ENCODE assay signal across 21 mouse cellular contexts in the genomic region with DNA sequence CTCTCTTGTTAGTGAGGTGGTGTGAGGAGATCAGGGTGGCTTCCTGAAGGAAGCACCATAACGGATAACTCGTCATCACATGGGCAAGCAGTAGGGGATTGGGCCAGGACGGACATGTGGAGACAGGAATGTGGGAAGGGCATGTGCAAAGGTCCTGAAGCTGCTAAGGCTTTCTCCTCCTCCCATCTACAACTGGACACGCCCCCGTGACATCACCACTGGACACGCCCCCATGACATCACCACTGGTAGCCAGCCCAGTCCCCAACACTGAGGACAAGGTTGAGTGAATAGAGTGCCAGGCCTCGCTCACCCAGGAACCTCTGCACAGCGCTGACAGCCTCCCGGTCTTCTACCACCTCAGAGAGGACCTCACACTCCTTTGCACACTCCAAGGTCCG. TPM values are rescaled to one million over a fixed set of nuclear protein-coding genes. Genes with fewer than 3 reads are reported as not detected.
DNase-seq lines count a peak whose midpoint lies in the region; ATAC-seq lines count a peak whose summit lies in the region.
"Had no signal": no experiment of that assay in that cellular context is flagged by ENCODE, and none has a peak within 500 bp of the region (broad histone marks: within the 10 kb centered on the region; RNA-seq: fewer than 3 reads in every experiment).

No protein-coding gene starts in this region.

- no peaks in the 10 kb centered on the region for H3K9me3 ChIP-seq in heart, embryonic 15.5 days (replicated peaks)
- no peaks in the 10 kb centered on the region for H3K9me3 ChIP-seq in midbrain, embryonic 12.5 days
- no peaks in the 10 kb centered on the region for H3K9me3 ChIP-seq in midbrain, embryonic 10.5 days (replicated peaks)
- no peaks in the 10 kb centered on the region for H3K9me3 ChIP-seq in forebrain, embryonic 12.5 days
- H3K9me3 ChIP-seq: limb, embryonic 15.5 days; midbrain, embryonic 13.5 days; neural tube, embryonic 12.5 days had no signal

- H3K36me3 ChIP-seq in heart, embryonic 15.5 days = no peaks in the 10 kb centered on the region
- no peaks in the 10 kb centered on the region for H3K36me3 ChIP-seq in midbrain, embryonic 12.5 days
- no peaks in the 10 kb centered on the region for H3K36me3 ChIP-seq in midbrain, embryonic 10.5 days
- no peaks in the 10 kb centered on the region for H3K36me3 ChIP-seq in forebrain, embryonic 12.5 days (replicated peaks)
- H3K36me3 ChIP-seq: limb, embryonic 15.5 days; midbrain, embryonic 13.5 days; neural tube, embryonic 12.5 days had no signal

- 0 out of 2 replicates have a peak, but pooled peaks have one; percentile 13 for ATAC-seq in heart, embryonic 15.5 days (replicated peaks; ENCODE audit: insufficient number of reproducible peaks, insufficient read depth, low FRiP score, low read depth)
- peak; percentile 29; the same call in 1 of the 2 replicates for ATAC-seq in midbrain, embryonic 12.5 days (ENCODE audit: low FRiP score, low read depth)
- peak; percentile 38 for ATAC-seq in megakaryocyte progenitor cell, adult 5-6 weeks (replicated peaks; ENCODE audit: poor library complexity)
- no peak for ATAC-seq in forebrain, embryonic 12.5 days (ENCODE audit: low FRiP score)
- ATAC-seq: CD4-positive, CD25-positive, alpha-beta regulatory T cell, adult 4 months; forebrain, embryonic 14.5 days; midbrain, embryonic 13.5 days; Patski had no signal

- 71% methylated on average over 10 of the region's 10 CpGs for WGBS in heart, embryonic 15.5 days
- 81% methylated on average over 10 of the region's 10 CpGs for WGBS in midbrain, embryonic 12.5 days
- WGBS in midbrain, embryonic 10.5 days = 88% methylated on average over 10 of the region's 10 CpGs
- 83% methylated on average over 10 of the region's 10 CpGs for WGBS in forebrain, embryonic 12.5 days

- 0 out of 2 replicates have a peak, but pooled peaks cover 3% of the 10 kb centered on the region for H3K4me1 ChIP-seq in heart, embryonic 15.5 days (replicated peaks)
- H3K4me1 ChIP-seq in midbrain, embryonic 12.5 days = no peaks in the 10 kb centered on the region
- peaks cover 9% of the 10 kb centered on the region; the same call in 1 of the 2 replicates for H3K4me1 ChIP-seq in midbrain, embryonic 10.5 days
- H3K4me1 ChIP-seq in forebrain, embryonic 12.5 days = no peaks in the 10 kb centered on the region; the same call in 1 of the 2 replicates
- H3K4me1 ChIP-seq: limb, embryonic 15.5 days had no signal

- intact Hi-C loops in heart, postnatal 25 days (cut with DNase I) = no loop called here
- intact Hi-C loops in gastrocnemius, postnatal 36 days (cut with DNase I) = no loop called here

- DNase-seq in heart, postnatal 25 days (ENCODE audit: low spot score) = no peak
- no peak for DNase-seq in midbrain, embryonic 10.5 days (ENCODE audit: low spot score)
- peak; percentile 93 for DNase-seq in ZHBTc4 (ENCODE audit: low read depth, low spot score)
- no peak for DNase-seq in gastrocnemius, postnatal 36 days
- DNase-seq: cerebellum, adult 8-10 months; gastrocnemius, adult 2 months; kidney, postnatal 4 days; lung, postnatal 10 days; right cerebral cortex, postnatal 14 days had no signal

- H3K9ac ChIP-seq in heart, embryonic 15.5 days = no peak overlapping the region
- no peak overlapping the region for H3K9ac ChIP-seq in midbrain, embryonic 12.5 days (replicated peaks)
- H3K9ac ChIP-seq in forebrain, embryonic 12.5 days = no peak overlapping the region
- H3K9ac ChIP-seq: limb, embryonic 15.5 days; midbrain, embryonic 13.5 days; neural tube, embryonic 12.5 days had no signal

- H3K4me2 ChIP-seq in heart, embryonic 15.5 days = no peak overlapping the region
- H3K4me2 ChIP-seq in midbrain, embryonic 12.5 days (replicated peaks) = no peak overlapping the region
- H3K4me2 ChIP-seq in forebrain, embryonic 12.5 days = no peak overlapping the region
- H3K4me2 ChIP-seq: heart, embryonic 11.5 days; limb, embryonic 15.5 days; midbrain, embryonic 13.5 days; neural tube, embryonic 12.5 days had no signal

- H3K27me3 ChIP-seq in heart, embryonic 15.5 days = peaks cover 54% of the 10 kb centered on the region
- H3K27me3 ChIP-seq in midbrain, embryonic 12.5 days = peaks cover 88% of the 10 kb centered on the region
- H3K27me3 ChIP-seq in midbrain, embryonic 10.5 days (ENCODE audit: low read depth, poor library complexity, severe bottlenecking) = peaks cover 85% of the 10 kb centered on the region
- peaks cover 42% of the 10 kb centered on the region for H3K27me3 ChIP-seq in forebrain, embryonic 12.5 days

- no peak overlapping the region for H3K27ac ChIP-seq in heart, embryonic 15.5 days
- no peak overlapping the region for H3K27ac ChIP-seq in midbrain, embryonic 12.5 days (replicated peaks)
- H3K27ac ChIP-seq in midbrain, embryonic 10.5 days (replicated peaks) = no peak overlapping the region
- no peak overlapping the region for H3K27ac ChIP-seq in forebrain, embryonic 12.5 days
- H3K27ac ChIP-seq: gastrocnemius, adult 2 months; limb, embryonic 15.5 days; midbrain, embryonic 13.5 days; neural tube, embryonic 12.5 days had no signal

- no peak overlapping the region for H3K4me3 ChIP-seq in heart, embryonic 15.5 days
- no peak overlapping the region for H3K4me3 ChIP-seq in midbrain, embryonic 12.5 days
- no peak overlapping the region for H3K4me3 ChIP-seq in midbrain, embryonic 10.5 days
- H3K4me3 ChIP-seq in forebrain, embryonic 12.5 days (replicated peaks) = no peak overlapping the region
- H3K4me3 ChIP-seq: gastrocnemius, adult 2 months; limb, embryonic 15.5 days; midbrain, embryonic 13.5 days; neural tube, embryonic 12.5 days had no signal

RNA-seq across cellular contexts. Expression of a gene that starts 13.5 kb away (rescaled TPM):
- 14.3 and 15.8 TPM in 2 replicates for polyA plus RNA-seq in heart, embryonic 15.5 days (2015; fragmentation: Nextera tagmentation; extraction: Ambion mirVana)
- total RNA-seq in heart, postnatal 25 days (2021) = 1 to 10 TPM; 8.8 to 9.6 TPM
- 6.4 and 7.5 TPM in 2 replicates for polyA plus RNA-seq in midbrain, embryonic 12.5 days (2016; fragmentation: Nextera tagmentation; extraction: Ambion mirVana)
- 5.5 and 6.2 TPM in 2 replicates for polyA plus RNA-seq in midbrain, embryonic 10.5 days (2016; fragmentation: Nextera tagmentation; extraction: Ambion mirVana)
- total RNA-seq in megakaryocyte progenitor cell, adult 5-6 weeks (2015) = 1.6 and 7.1 TPM in 2 replicates
- 3.2 and 9.0 TPM in 2 replicates for total RNA-seq in megakaryocyte progenitor cell, adult 5-6 weeks (2017)
- 4.5 and 5.1 TPM in 2 replicates for polyA plus RNA-seq in forebrain, embryonic 12.5 days (2016; fragmentation: Nextera tagmentation; extraction: Ambion mirVana)
- total RNA-seq in gastrocnemius, postnatal 36 days (2021) = under 1 TPM; 0.59 to 0.77 TPM
- polyA plus RNA-seq: CD4-positive, CD25-positive, alpha-beta regulatory T cell, adult 4 months had no signal

RNA-seq across cellular contexts. Expression of a gene that starts 17.2 kb away (rescaled TPM):
- polyA plus RNA-seq in heart, embryonic 15.5 days (2015; fragmentation: Nextera tagmentation; extraction: Ambion mirVana) = 0.33 TPM in 1 of 2 replicates, not detected in the other
- 1 to 10 TPM; 1.2 to 1.3 TPM for total RNA-seq in heart, postnatal 25 days (2021)
- polyA plus RNA-seq in midbrain, embryonic 12.5 days (2016; fragmentation: Nextera tagmentation; extraction: Ambion mirVana) = not detected in 2 replicates
- polyA plus RNA-seq in midbrain, embryonic 10.5 days (2016; fragmentation: Nextera tagmentation; extraction: Ambion mirVana) = not detected in 2 replicates
- total RNA-seq in megakaryocyte progenitor cell, adult 5-6 weeks (2015) = not detected in 2 replicates
- total RNA-seq in megakaryocyte progenitor cell, adult 5-6 weeks (2017) = not detected in 2 replicates
- not detected in 2 replicates for polyA plus RNA-seq in forebrain, embryonic 12.5 days (2016; fragmentation: Nextera tagmentation; extraction: Ambion mirVana)
- total RNA-seq in gastrocnemius, postnatal 36 days (2021) = under 1 TPM in 1 of 2 experiments, not detected in 1; 0.20 TPM
- polyA plus RNA-seq: CD4-positive, CD25-positive, alpha-beta regulatory T cell, adult 4 months; embryonic facial prominence, embryonic 11.5 days; forebrain, embryonic 14.5 days; heart, embryonic 11.5 days; neural tube, embryonic 12.5 days had no signal

RNA-seq across cellular contexts. Expression of a gene that starts 27.6 kb away (rescaled TPM):
- polyA plus RNA-seq in heart, embryonic 15.5 days (2015; fragmentation: Nextera tagmentation; extraction: Ambion mirVana) = not detected in 2 replicates
- not detected for total RNA-seq in heart, postnatal 25 days (2021)
- polyA plus RNA-seq in midbrain, embryonic 12.5 days (2016; fragmentation: Nextera tagmentation; extraction: Ambion mirVana) = 45.2 and 51.9 TPM in 2 replicates
- 23.5 and 30.5 TPM in 2 replicates for polyA plus RNA-seq in midbrain, embryonic 10.5 days (2016; fragmentation: Nextera tagmentation; extraction: Ambion mirVana)
- total RNA-seq in megakaryocyte progenitor cell, adult 5-6 weeks (2015) = not detected in 2 replicates
- not detected in 2 replicates for total RNA-seq in megakaryocyte progenitor cell, adult 5-6 weeks (2017)
- 23.8 and 26.6 TPM in 2 replicates for polyA plus RNA-seq in forebrain, embryonic 12.5 days (2016; fragmentation: Nextera tagmentation; extraction: Ambion mirVana)
- total RNA-seq in gastrocnemius, postnatal 36 days (2021) = not detected
- total RNA-seq: gastrocnemius, adult 2 months had no signal
- polyA plus RNA-seq: CD4-positive, CD25-positive, alpha-beta regulatory T cell, adult 4 months; limb, embryonic 15.5 days had no signal

RNA-seq across cellular contexts. Expression of a gene that starts 44.3 kb away (rescaled TPM):
- polyA plus RNA-seq in heart, embryonic 15.5 days (2015; fragmentation: Nextera tagmentation; extraction: Ambion mirVana) = 40.8 and 49.6 TPM in 2 replicates
- 10 to 100 TPM; 33.2 to 37.1 TPM for total RNA-seq in heart, postnatal 25 days (2021)
- polyA plus RNA-seq in midbrain, embryonic 12.5 days (2016; fragmentation: Nextera tagmentation; extraction: Ambion mirVana) = 31.5 and 36.2 TPM in 2 replicates
- 35.6 and 37.0 TPM in 2 replicates for polyA plus RNA-seq in midbrain, embryonic 10.5 days (2016; fragmentation: Nextera tagmentation; extraction: Ambion mirVana)
- total RNA-seq in megakaryocyte progenitor cell, adult 5-6 weeks (2015) = 8.3 and 9.8 TPM in 2 replicates
- 6.9 and 8.7 TPM in 2 replicates for total RNA-seq in megakaryocyte progenitor cell, adult 5-6 weeks (2017)
- 25.9 and 26.6 TPM in 2 replicates for polyA plus RNA-seq in forebrain, embryonic 12.5 days (2016; fragmentation: Nextera tagmentation; extraction: Ambion mirVana)
- 10 to 100 TPM; 28.0 to 41.3 TPM for total RNA-seq in gastrocnemius, postnatal 36 days (2021)

RNA-seq across cellular contexts. Expression of a gene that starts 51.8 kb away (rescaled TPM):
- polyA plus RNA-seq in heart, embryonic 15.5 days (2015; fragmentation: Nextera tagmentation; extraction: Ambion mirVana) = 2.7 and 5.0 TPM in 2 replicates
- 10 to 100 TPM in 1 of 2 experiments, 1 to 10 TPM in 1; 9.3 to 12.6 TPM for total RNA-seq in heart, postnatal 25 days (2021)
- polyA plus RNA-seq in midbrain, embryonic 12.5 days (2016; fragmentation: Nextera tagmentation; extraction: Ambion mirVana) = 3.1 TPM in 2 replicates
- 3.9 and 4.6 TPM in 2 replicates for polyA plus RNA-seq in midbrain, embryonic 10.5 days (2016; fragmentation: Nextera tagmentation; extraction: Ambion mirVana)
- total RNA-seq in megakaryocyte progenitor cell, adult 5-6 weeks (2015) = 21.1 and 23.5 TPM in 2 replicates
- 31.8 and 32.5 TPM in 2 replicates for total RNA-seq in megakaryocyte progenitor cell, adult 5-6 weeks (2017)
- polyA plus RNA-seq in forebrain, embryonic 12.5 days (2016; fragmentation: Nextera tagmentation; extraction: Ambion mirVana) = 2.3 and 2.8 TPM in 2 replicates
- total RNA-seq in gastrocnemius, postnatal 36 days (2021) = 1 to 10 TPM; 7.9 to 9.7 TPM

Comparison
In these comparisons a context has a peak if more than half of its experiments do, and no peak if none do; other contexts are left out.
1. RNA of a gene that starts 27.6 kb away (polyA plus RNA-seq): 45.2 to 51.9 TPM in midbrain, embryonic 12.5 days, 23.8 to 26.6 TPM in forebrain, embryonic 12.5 days and 23.5 to 30.5 TPM in midbrain, embryonic 10.5 days; not detected in heart, embryonic 15.5 days; every median in the first group is over 10 times any median in the second.